Mouse (Mus musculus): ENCODE results near the gene Ccdc54. TPM values are rescaled to one million over a fixed set of nuclear protein-coding genes. Genes with fewer than 3 reads are reported as not detected.

Ccdc54 gene
- polyA plus RNA-seq, 1 experiment from 2014 or later = not detected

DNA sequence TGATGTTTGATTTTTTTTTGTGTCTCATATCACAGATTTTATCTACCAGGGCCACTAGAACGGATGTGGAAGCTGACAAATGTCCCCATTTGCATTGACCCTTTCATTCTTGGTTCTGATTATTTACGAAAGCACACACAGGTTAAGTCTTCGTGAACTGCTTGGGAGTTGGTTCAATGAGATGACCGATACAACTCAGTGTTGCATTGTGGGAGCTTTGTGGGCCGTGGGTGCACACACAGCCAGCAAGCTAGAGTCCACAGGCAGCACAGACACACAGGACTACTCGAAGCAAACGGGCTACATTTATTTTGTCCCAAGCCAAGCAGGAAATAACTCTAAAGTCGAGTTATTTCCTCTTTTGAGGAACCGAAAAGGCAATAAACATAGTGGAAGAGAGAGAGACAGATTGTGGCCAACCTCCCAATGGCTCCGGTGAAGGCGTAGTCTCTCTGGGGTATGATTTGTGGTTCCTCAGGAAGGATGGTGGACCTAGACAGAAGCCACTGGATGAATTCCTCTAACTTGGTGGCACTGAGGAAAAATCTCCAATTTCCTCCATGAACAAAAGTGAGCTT lies 1.3 kb downstream of the Ccdc54 start:
- no peak overlapping the region for H3K9ac ChIP-seq
- no peaks in the 10 kb centered on the region for H3K27me3 ChIP-seq (replicated peaks)
- no peaks in the 10 kb centered on the region for H3K36me3 ChIP-seq
- ATAC-seq = no peak
- H3K4me2 ChIP-seq (replicated peaks) = no peak overlapping the region
- H3K9me3 ChIP-seq = no peaks in the 10 kb centered on the region
- H3K4me1 ChIP-seq (replicated peaks) = no peaks in the 10 kb centered on the region
- 69% methylated on average over 11 of the region's 11 CpGs for WGBS
- no peak overlapping the region for H3K27ac ChIP-seq
- no peak overlapping the region for H3K4me3 ChIP-seq (replicated peaks)

DNA sequence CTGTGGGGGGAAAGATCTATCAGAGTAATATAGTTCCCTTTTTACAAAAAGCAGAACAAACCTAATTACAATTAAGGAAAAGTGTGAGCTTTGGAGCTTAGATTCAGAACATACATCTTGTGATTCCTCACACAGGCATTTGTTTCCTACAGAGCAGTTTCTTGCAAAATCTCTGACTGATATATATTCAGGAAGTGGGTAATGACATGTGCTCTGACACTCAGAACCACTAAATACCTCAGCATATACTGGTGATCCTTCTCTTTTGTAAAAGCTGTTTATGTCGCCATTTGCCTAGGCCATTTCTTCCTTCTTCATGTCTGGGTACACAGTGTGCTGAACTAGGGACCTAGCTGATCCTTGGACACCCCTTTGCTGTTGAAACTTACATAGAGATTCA lies 2.8 kb downstream of the Ccdc54 start:
- Histone ChIP-seq H3K9me3 (no peaks in the 10 kb centered on the region), H3K4me3 (replicated peaks) (no peak overlapping the region), H3K27ac (no peak overlapping the region), H3K4me2 (replicated peaks) (no peak overlapping the region), H3K9ac (no peak overlapping the region), H3K36me3 (no peaks in the 10 kb centered on the region), H3K27me3 (replicated peaks) (no peaks in the 10 kb centered on the region), H3K4me1 (replicated peaks) (no peaks in the 10 kb centered on the region)
- no peak for ATAC-seq
- whole genome bisulfite sequencing = 61% methylated on average over 1 of the region's 1 CpGs

GRCm38 (mm10) chr16:50587139-50587538 lies 3.8 kb downstream of the Ccdc54 start:
- H3K27me3 ChIP-seq (replicated peaks) = no peaks in the 10 kb centered on the region
- no peaks in the 10 kb centered on the region for H3K4me1 ChIP-seq (replicated peaks)
- WGBS = 85% methylated on average over 7 of the region's 7 CpGs

GRCm38 (mm10) chr16:50578361-50578760 lies 12.6 kb downstream of the Ccdc54 start:
- no peak overlapping the region for H3K27ac ChIP-seq
- WGBS = 72% methylated on average over 6 of the region's 6 CpGs
- H3K9ac ChIP-seq = no peak overlapping the region
- H3K9me3 ChIP-seq = no peaks in the 10 kb centered on the region
- no peaks in the 10 kb centered on the region for H3K36me3 ChIP-seq
- no peaks in the 10 kb centered on the region for H3K27me3 ChIP-seq (replicated peaks)
- no peak for ATAC-seq
- no peaks in the 10 kb centered on the region for H3K4me1 ChIP-seq (replicated peaks)
- no peak overlapping the region for H3K4me3 ChIP-seq (replicated peaks)
- no peak overlapping the region for H3K4me2 ChIP-seq (replicated peaks)

More at GRCm38 (mm10) chr16:50587139-50587538, 3.8 kb downstream of the Ccdc54 start:
- H3K4me3 ChIP-seq (replicated peaks) = no peak overlapping the region
- H3K36me3 ChIP-seq = no peaks in the 10 kb centered on the region
- ATAC-seq = no peak
- H3K9me3 ChIP-seq = no peaks in the 10 kb centered on the region
- no peak overlapping the region for H3K27ac ChIP-seq
- H3K9ac ChIP-seq = no peak overlapping the region
- H3K4me2 ChIP-seq (replicated peaks) = no peak overlapping the region

GRCm38 (mm10) chr16:50572557-50572956 lies 18.4 kb downstream of the Ccdc54 start:
- Histone ChIP-seq H3K27me3 (replicated peaks) (no peaks in the 10 kb centered on the region), H3K27ac (no peak overlapping the region), H3K4me3 (replicated peaks) (no peak overlapping the region), H3K4me1 (replicated peaks) (no peaks in the 10 kb centered on the region), H3K9me3 (no peaks in the 10 kb centered on the region), H3K36me3 (no peaks in the 10 kb centered on the region), H3K4me2 (replicated peaks) (no peak overlapping the region), H3K9ac (no peak overlapping the region)
- ATAC-seq = no peak
- 64% methylated on average over 13 of the region's 13 CpGs for WGBS

- Histone ChIP-seq H3K9ac (no peak overlapping the region), H3K4me2 (replicated peaks) (no peak overlapping the region), H3K27ac (no peak overlapping the region), H3K36me3 (no peaks in the 10 kb centered on the region), H3K4me3 (replicated peaks) (no peak overlapping the region), H3K9me3 (no peaks in the 10 kb centered on the region), H3K4me1 (replicated peaks) (no peaks in the 10 kb centered on the region), H3K27me3 (replicated peaks) (no peaks in the 10 kb centered on the region)
- peak; percentile 89 for ATAC-seq
- 53% methylated on average over 6 of the region's 6 CpGs for WGBS
Observed at GRCm38 (mm10) chr16:50559163-50559771, 31.7 kb downstream of the Ccdc54 start.

- Histone ChIP-seq H3K4me2 (replicated peaks) (no peak overlapping the region), H3K9ac (no peak overlapping the region), H3K9me3 (no peaks in the 10 kb centered on the region), H3K27me3 (replicated peaks) (no peaks in the 10 kb centered on the region), H3K27ac (no peak overlapping the region), H3K4me1 (replicated peaks) (no peaks in the 10 kb centered on the region), H3K4me3 (replicated peaks) (no peak overlapping the region), H3K36me3 (no peaks in the 10 kb centered on the region)
- 84% methylated on average over 2 of the region's 2 CpGs for WGBS
- no peak for ATAC-seq
Observed at GRCm38 (mm10) chr16:50553828-50554227, 37.1 kb downstream of the Ccdc54 start.

DNA sequence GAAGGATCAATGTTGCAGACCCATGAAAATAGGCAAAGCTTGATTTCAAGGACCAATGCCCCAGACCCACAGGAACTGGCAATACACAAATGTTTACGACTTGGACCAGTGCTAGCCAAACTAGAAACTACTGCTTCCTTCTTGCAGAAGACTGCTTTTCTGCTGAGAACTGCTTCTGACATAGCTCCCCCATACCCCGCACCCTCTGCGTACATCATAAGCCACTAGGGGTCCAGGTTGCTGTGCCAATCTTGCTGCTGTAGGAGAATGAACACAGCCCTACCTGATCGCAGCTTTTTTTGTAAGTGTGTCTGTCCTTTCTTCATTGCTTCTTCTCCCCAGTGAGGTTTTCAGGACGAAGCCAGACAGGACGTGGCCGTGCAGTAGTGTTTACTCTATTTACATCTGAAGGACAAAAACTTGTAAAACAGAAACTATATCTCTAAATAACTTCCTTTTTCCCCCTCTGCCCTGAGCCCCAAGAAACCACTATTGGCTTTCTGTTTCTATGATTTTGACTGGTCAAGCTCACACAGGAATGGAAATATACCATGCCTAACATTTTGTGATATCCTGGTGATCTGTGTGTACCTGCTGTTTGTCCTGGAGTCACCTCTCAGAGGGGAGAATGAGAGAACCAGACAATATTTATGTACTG lies 39.0 kb downstream of the Ccdc54 start:
- Histone ChIP-seq H3K36me3 (no peaks in the 10 kb centered on the region), H3K9me3 (no peaks in the 10 kb centered on the region), H3K4me3 (replicated peaks) (no peak overlapping the region), H3K27ac (no peak overlapping the region), H3K4me1 (replicated peaks) (no peaks in the 10 kb centered on the region), H3K9ac (no peak overlapping the region), H3K27me3 (replicated peaks) (no peaks in the 10 kb centered on the region), H3K4me2 (replicated peaks) (no peak overlapping the region)
- 60% methylated on average over 7 of the region's 7 CpGs for WGBS
- no peak for ATAC-seq

DNA sequence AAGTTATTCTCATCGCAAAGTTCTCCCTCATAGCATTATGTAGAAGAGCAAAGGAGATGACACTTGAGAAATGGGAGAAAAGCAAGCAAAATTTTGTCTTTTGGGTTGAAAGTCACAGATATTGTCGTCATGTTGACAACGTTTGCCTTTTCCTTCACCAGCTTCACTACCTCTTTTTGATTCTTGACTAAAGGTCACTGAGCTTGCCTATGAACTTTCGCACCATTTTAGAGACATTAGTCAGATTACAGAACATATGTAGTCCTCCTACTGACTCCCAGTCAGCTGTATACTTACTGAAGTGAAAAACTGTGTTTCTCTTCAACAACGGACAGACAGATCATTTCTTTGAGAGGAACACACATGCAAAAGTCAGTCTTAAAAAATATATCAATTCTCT lies 40.0 kb downstream of the Ccdc54 start:
- H3K4me1 ChIP-seq (replicated peaks) = no peaks in the 10 kb centered on the region
- 90% methylated on average over 5 of the region's 5 CpGs for WGBS
- H3K36me3 ChIP-seq = no peaks in the 10 kb centered on the region
- H3K4me2 ChIP-seq (replicated peaks) = no peak overlapping the region
- no peaks in the 10 kb centered on the region for H3K27me3 ChIP-seq (replicated peaks)
- no peak for ATAC-seq
- H3K9ac ChIP-seq = no peak overlapping the region
- H3K27ac ChIP-seq = no peak overlapping the region
- H3K4me3 ChIP-seq (replicated peaks) = no peak overlapping the region
- no peaks in the 10 kb centered on the region for H3K9me3 ChIP-seq

GRCm38 (mm10) chr16:50542554-50543333 lies 48.2 kb downstream of the Ccdc54 start:
- H3K27me3 ChIP-seq (replicated peaks) = no peaks in the 10 kb centered on the region
- H3K9ac ChIP-seq = no peak overlapping the region
- H3K27ac ChIP-seq = no peak overlapping the region
- H3K9me3 ChIP-seq = no peaks in the 10 kb centered on the region
- no peak overlapping the region for H3K4me3 ChIP-seq (replicated peaks)
- H3K36me3 ChIP-seq = no peaks in the 10 kb centered on the region
- no peak overlapping the region for H3K4me2 ChIP-seq (replicated peaks)
- WGBS = 57% methylated on average over 5 of the region's 5 CpGs
- no peaks in the 10 kb centered on the region for H3K4me1 ChIP-seq (replicated peaks)
- ATAC-seq = 0 out of 2 replicates have a peak, but pooled peaks have one; percentile 61

Data from intestine, embryonic 15.5 days (tissue).